Mouse (Mus musculus): Measurements from ENCODE around the gene Bub3. TPM values are rescaled to one million over a fixed set of nuclear protein-coding genes. Genes with fewer than 3 reads are reported as not detected.

Bub3 gene
- polyA plus RNA-seq (2017; shearing (Covaris generic)), result 179 TPM

DNA sequence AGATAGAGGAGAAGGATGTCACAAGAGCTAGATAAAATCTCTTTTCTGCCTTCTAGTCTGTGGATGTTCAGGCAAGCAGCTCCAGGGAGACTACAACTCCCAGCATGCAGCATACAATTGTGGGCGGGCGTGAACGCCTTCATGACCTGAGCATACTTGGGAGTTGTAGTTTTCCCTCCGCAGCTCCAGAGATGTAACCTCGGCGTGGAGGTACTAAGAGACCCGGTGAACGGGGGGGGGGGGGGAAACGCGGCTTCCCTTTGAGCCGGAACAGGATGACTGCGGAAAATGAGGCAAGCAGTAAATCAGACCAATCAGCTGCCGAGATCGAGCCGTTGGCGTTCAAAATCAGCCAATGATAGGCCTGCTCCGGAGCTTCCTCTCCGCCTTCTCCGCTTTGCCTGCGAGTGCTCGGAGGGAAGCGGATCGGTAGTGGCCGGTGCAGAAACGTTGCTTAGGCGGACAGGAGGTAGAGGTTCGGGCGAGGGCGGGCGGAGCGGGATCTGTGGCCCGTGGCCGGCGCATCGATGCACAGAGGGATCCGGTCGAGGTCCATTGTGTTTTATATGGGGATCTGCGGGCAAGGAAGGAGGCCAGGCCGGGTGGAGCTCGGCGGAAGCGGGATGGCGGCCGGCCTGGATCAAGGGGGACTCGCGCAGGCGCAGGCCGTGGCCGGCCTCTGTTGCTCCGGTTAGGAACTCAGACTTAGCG is at the start of gene Bub3:
Gene Bub3, plus strand, starts transcription at position 237 of the 711 bp plus-strand sequence.

DNA sequence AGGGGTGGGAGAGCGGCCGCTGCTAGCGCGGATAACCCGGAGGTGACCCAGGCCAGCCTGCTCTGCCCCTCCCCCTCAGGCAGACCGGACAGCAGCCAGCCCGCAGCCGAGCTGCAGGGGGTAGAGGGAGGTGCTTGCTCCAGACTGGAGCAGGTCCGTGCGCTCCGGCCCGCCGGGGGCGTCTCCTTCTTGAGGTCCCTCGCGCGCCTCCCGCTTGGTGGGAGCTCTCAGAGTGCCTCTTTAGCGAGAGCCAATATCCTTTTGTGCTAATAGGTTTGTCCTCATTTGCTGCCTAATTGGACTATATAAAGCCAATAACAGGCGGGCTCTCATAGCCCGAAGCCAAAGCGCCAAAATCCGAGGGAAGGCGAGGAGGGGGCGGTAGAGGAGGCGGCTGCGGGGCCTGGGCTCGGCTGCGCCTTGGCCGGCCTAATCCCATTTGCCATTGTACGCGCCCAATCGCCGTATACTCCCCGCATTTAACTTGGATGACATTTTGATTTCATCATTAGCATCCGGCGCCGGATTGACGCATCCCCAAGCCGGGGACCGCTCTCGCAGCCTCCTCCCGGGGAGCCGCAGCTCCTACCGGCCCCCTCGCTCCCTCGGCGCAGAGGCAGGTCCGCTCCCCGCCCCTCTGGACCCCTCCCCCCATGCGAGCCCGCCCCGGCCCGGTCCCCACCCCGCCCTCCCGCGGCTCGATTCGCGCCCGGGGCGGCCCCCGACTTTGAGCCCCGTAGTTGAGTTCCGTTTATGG is 17.7 kb upstream of the Bub3 start, which contains the start of gene Hmx3:
Gene Hmx3, plus strand, starts transcription at position 753 of the 757 bp plus-strand sequence.

DNA sequence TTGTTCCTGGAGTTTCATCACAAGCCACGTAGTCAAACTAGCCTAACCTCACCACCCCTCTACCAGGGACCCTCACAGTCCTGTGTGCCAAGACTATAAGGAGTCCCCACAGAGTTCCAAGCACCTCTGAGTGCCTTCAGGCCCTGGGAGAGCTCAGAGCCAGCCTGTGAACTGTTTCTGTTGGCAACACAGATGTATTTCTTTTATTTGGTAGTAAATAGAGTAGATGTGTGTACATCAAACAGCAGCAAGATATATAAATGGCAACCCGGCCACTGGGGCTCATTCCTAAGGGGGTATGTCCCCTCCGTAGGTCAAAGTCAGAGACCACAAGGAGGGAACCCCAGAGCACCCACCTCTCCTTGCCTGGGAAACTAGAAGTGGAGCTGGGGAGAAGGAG is 11.5 kb upstream of the Bub3 start, which contains the start of gene Hmx2:
Gene Hmx2, plus strand, starts transcription at position 301 of the 400 bp plus-strand sequence.

Other genes starting within 250 kb of the Bub3 start
- not detected for gene Cuzd1, start 237.9 kb upstream of the Bub3 start, polyA plus RNA-seq (2017; shearing (Covaris generic))
- gene Fam24b, start 230.7 kb upstream of the Bub3 start, polyA plus RNA-seq (2017; shearing (Covaris generic)), result not detected
- gene Fam24a, start 226.4 kb upstream of the Bub3 start, polyA plus RNA-seq (2017; shearing (Covaris generic)), result not detected
- 28.3 TPM for gene 2310057M21Rik, start 197.5 kb upstream of the Bub3 start, polyA plus RNA-seq (2017; shearing (Covaris generic))
- 53.2 TPM for gene Pstk, start 189.1 kb upstream of the Bub3 start, polyA plus RNA-seq (2017; shearing (Covaris generic))
- gene Ikzf5, start 149.7 kb upstream of the Bub3 start, polyA plus RNA-seq (2017; shearing (Covaris generic)), result 29.9 TPM
- 80.8 TPM for gene Acadsb, start 149.6 kb upstream of the Bub3 start, polyA plus RNA-seq (2017; shearing (Covaris generic))
- gene Hmx3, start 17.4 kb upstream of the Bub3 start, polyA plus RNA-seq (2017; shearing (Covaris generic)), result not detected
- not detected for gene Hmx2, start 11.4 kb upstream of the Bub3 start, polyA plus RNA-seq (2017; shearing (Covaris generic))

Data from inflammation-experienced regulatory T-cells, adult 16 weeks (primary cell).